Mouse (Mus musculus) thymus, adult 2 months (tissue): ENCODE measurements around the gene Mcu. TPM values are rescaled to one million over a fixed set of nuclear protein-coding genes. Genes with fewer than 3 reads are reported as not detected.

Experiments used
- DNase-seq: peaks from one replicate; pipeline ENCODE4 v3.0.0; 2021
- H3K27ac ChIP-seq: fragments of 200-500 bp; 2 replicates; pipeline ENCODE4 v1.5.1; 2012; ENCODE audit warnings: low read length, control low read depth; ENCODE audit not compliant: control insufficient read depth, insufficient read depth
- H3K27me3 ChIP-seq: fragments of 200-500 bp; 2 replicates; pipeline ENCODE4 v1.6.1; 2012; ENCODE audit warnings: mild to moderate bottlenecking, low read length, moderate library complexity, mixed read lengths; ENCODE audit not compliant: control insufficient read depth, insufficient read depth
- H3K36me3 ChIP-seq: fragments of 200-500 bp; 2 replicates; pipeline ENCODE4 v1.6.1; 2012; ENCODE audit warnings: mild to moderate bottlenecking, low read length, moderate library complexity; ENCODE audit not compliant: control insufficient read depth, insufficient read depth
- H3K4me1 ChIP-seq: fragments of 200-500 bp; replicated peaks from 2 replicates; pipeline ENCODE4 v1.6.1; 2012; ENCODE audit warnings: low read length; ENCODE audit not compliant: control insufficient read depth, insufficient read depth
- H3K4me3 ChIP-seq: fragments of 200-500 bp; 2 replicates; pipeline ENCODE4 v1.5.1; 2012; ENCODE audit warnings: mild to moderate bottlenecking, low read length, control low read depth, moderate library complexity; ENCODE audit not compliant: control insufficient read depth, insufficient read depth
- CTCF ChIP-seq: fragments of 200-500 bp; IDR thresholded peaks from 2 replicates; pipeline ENCODE4 v1.5.1; 2012; ENCODE audit warnings: mild to moderate bottlenecking, control low read depth, low read length, moderate library complexity, borderline replicate concordance; ENCODE audit not compliant: control insufficient read depth, poor library complexity, insufficient read depth; ENCODE audit errors: extremely low read depth
- POLR2A ChIP-seq: fragments of 200-500 bp; IDR thresholded peaks from 2 replicates; pipeline ENCODE4 v1.6.1; 2012; ENCODE audit warnings: mild to moderate bottlenecking, low read length, control low read depth, moderate library complexity; ENCODE audit not compliant: control insufficient read depth, poor library complexity, insufficient read depth; ENCODE audit errors: extremely low read depth
- WGBS: fragments of 180-500 bp; shearing (Covaris S2); methylation state at CpG from one replicate; pipeline ENCODE4 v1.1.7; 2018; 5-methylcytosine and 5-hydroxymethylcytosine counted together
- polyA plus RNA-seq: library from polyadenylated mRNA; depleted of rRNA; stranded (reverse); fragments of >200 nt; gene quantifications from 2 replicates; pipeline ENCODE4 v1.2.3, GENCODE M21; 2012

Gene Mcu
- polyA plus RNA-seq, 1 experiment, result 18.2 TPM

DNA sequence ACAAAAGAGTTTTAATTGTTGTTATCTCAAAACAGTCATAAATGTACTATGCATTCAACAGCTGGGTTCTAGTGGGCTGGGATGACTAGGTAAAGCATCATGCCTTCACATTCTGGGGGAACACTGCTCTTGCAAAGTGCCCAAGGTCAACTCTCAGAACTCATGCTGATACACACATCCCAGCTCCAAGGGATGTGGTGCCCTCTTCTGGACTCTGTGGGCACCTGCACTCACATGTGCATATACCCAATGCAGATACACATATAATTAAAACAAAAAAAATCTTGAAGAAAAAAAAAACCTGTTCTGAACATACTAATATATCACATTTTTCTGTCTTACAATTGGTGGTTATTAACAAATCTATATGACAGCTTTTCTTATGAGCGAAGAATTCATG lies 62.2 kb downstream of the Mcu start:
- no peak overlapping the region for H3K27ac ChIP-seq
- no peak for DNase-seq
- no peaks in the 10 kb centered on the region for H3K27me3 ChIP-seq
- no peak overlapping the region for H3K4me3 ChIP-seq
- TF ChIP-seq CTCF (no peak), POLR2A (no peak)
- no peaks in the 10 kb centered on the region for H3K36me3 ChIP-seq
- peaks cover 6% of the 10 kb centered on the region for H3K4me1 ChIP-seq
- WGBS, result 98% methylated on average over 1 of the region's 1 CpGs

DNA sequence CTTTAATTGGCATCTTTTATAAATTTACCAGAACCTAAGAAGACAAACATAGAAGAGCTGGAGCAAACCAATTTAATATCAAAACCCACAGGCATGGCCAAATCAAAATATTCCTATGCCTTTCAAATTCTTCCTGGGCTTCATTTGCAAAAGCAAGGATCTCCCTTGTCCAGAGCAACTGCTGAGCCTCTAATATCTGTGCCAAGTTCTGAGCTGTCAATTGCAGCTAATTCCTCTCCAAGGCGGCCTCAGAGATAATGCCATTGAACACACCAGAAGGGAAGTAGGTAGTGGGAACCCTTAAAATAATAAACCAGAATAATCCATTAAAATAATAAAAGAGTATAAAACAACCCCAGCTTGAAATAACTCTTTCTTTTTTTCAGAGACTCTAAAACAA lies 64.0 kb downstream of the Mcu start:
- DNase-seq, result no peak
- WGBS, result 96% methylated on average over 1 of the region's 1 CpGs
- Histone ChIP-seq H3K27me3 (no peaks in the 10 kb centered on the region), H3K36me3 (no peaks in the 10 kb centered on the region), H3K4me1 (peaks cover 6% of the 10 kb centered on the region), H3K27ac (no peak overlapping the region), H3K4me3 (no peak overlapping the region)
- TF ChIP-seq CTCF (no peak), POLR2A (no peak)

DNA sequence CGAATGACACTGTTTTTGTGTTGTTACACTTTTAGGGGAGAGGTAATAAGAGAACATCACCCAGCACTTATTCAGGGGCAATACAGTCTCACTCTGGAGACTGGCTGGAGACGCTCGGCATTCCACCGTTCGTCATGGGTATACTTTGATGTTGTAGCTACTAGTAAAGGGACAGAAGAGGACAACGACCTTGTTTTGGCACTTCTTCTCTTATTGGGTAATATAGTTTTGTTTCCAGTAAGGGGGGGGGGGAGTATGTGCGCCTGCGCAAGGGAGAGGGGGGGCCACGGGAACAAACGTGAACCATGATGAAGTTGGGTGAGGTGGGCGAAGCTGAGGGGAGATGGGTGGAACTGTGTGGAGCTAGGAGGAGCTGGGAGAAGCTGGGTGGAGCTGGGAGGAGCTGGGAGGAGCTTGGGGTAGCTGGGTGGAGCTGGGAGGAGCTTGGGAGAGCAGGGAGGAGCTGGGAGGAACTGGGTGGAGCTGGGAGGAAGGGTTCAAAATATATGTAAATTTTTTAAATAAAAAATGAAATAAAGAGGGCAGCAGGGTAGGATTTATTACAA lies 67.6 kb downstream of the Mcu start:
- H3K4me1 ChIP-seq, result peaks cover 8% of the 10 kb centered on the region
- 93% methylated on average over 11 of the region's 11 CpGs for WGBS
- no peaks in the 10 kb centered on the region for H3K27me3 ChIP-seq
- H3K36me3 ChIP-seq, result no peaks in the 10 kb centered on the region
- no peak for DNase-seq
- H3K27ac ChIP-seq, result no peak overlapping the region
- TF ChIP-seq CTCF, result no peak
- TF ChIP-seq POLR2A, result no peak
- no peak overlapping the region for H3K4me3 ChIP-seq

DNA sequence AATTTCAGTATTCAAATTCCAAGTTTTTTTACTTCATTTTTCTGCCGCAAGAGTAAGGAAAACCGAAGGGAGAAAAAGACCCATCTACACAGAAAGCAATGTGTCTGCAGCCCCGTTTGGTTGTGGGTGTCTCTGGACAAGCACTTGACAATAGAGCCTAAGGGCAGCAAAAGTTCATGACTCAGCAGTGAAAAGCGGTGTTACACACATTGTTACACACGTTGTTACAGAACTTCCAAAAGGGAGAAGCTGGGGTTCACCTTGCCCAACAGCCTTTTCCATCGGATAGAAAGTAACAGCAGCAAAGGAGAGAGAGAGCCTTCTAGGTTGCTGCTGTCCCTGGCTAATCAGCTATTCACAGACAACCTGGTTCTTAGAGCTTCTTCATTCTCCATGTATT lies 68.3 kb downstream of the Mcu start:
- peaks cover 10% of the 10 kb centered on the region for H3K4me1 ChIP-seq
- H3K36me3 ChIP-seq, result no peaks in the 10 kb centered on the region
- WGBS, result 91% methylated on average over 6 of the region's 6 CpGs
- H3K27ac ChIP-seq, result no peak overlapping the region
- H3K4me3 ChIP-seq, result no peak overlapping the region
- TF ChIP-seq POLR2A, result no peak
- no peak for TF ChIP-seq CTCF
- no peak for DNase-seq
- no peaks in the 10 kb centered on the region for H3K27me3 ChIP-seq

DNA sequence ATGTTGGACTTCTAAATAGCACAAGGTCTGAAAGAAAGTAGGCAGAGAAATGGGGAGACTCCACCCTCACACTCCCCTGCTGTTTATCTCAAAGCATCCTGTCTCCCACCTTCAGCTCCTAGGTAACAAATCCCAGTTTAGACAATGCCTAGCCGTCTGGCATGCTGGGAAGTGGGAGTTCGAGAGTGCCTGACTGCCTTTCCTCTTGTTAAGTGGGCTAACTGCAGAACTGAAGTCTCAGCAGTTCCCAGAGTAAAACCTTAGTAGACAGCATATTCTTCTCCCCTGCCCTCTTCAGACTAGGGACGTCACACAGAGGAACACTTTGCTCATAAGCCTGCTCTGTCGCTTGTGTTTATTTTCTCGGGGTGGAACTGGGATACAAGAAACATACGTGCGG lies 69.1 kb downstream of the Mcu start:
- H3K4me3 ChIP-seq, result no peak overlapping the region
- no peaks in the 10 kb centered on the region for H3K36me3 ChIP-seq
- H3K27ac ChIP-seq, result no peak overlapping the region
- TF ChIP-seq POLR2A, result no peak
- TF ChIP-seq CTCF, result no peak
- 98% methylated on average over 7 of the region's 7 CpGs for WGBS
- H3K4me1 ChIP-seq, result peaks cover 10% of the 10 kb centered on the region
- DNase-seq, result no peak
- no peaks in the 10 kb centered on the region for H3K27me3 ChIP-seq

DNA sequence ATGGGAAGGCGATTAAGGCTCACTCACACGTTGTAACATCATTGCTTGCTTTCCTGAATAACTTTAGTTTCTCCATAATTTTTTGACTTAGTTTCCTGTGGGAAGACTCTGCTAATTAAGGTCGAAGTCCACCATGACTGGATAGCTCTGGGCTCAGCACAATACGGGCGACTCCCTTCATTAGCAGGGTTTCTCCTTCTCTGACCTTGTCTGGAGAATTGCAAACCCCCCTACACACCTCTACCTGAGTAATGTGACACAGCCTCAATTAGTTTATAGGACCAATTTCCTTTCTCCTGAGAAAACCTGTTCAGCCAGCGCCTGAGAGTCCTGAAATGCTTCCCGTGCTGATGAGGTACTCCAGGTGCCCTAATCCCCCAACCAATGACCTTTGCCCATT lies 71.3 kb downstream of the Mcu start:
- Histone ChIP-seq H3K4me3 (no peak overlapping the region), H3K27me3 (no peaks in the 10 kb centered on the region), H3K36me3 (no peaks in the 10 kb centered on the region), H3K4me1 (peaks cover 6% of the 10 kb centered on the region), H3K27ac (no peak overlapping the region)
- TF ChIP-seq CTCF, result no peak
- no peak for TF ChIP-seq POLR2A
- WGBS, result over 99% methylated on average over 7 of the region's 7 CpGs
- DNase-seq, result no peak

DNA sequence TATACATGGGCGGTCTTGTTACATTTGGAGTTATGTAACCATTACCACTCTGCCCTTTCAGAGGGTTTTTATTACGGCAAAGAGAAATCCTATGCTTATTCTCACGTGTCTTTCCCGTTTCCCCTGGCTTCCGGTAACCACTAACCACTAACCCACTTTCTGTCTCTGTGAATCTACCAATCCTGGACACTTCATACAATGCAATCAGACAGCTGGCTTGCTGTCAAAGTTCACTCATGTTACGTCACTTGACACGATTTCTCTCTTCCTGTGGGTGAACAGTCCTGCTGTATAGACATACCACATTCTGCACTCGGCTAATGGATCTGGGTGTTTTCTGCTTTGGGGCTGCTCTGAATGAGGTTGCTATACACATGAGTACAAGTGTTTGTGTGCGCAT lies 73.1 kb downstream of the Mcu start:
- Histone ChIP-seq H3K27ac (no peak overlapping the region), H3K36me3 (no peaks in the 10 kb centered on the region), H3K4me1 (peaks cover 19% of the 10 kb centered on the region), H3K4me3 (no peak overlapping the region), H3K27me3 (no peaks in the 10 kb centered on the region)
- 69% methylated on average over 9 of the region's 9 CpGs for WGBS
- no peak for TF ChIP-seq POLR2A
- no peak for DNase-seq
